Mouse (Mus musculus): ENCODE data around the gene C1ql4.
"Not testable (repeated sequence)": the region's sequence is repeated elsewhere in the genome, so short reads cannot be mapped to it uniquely, and the experiment has no call there.

The C1ql4 gene

GRCm38 (mm10) chr15:99097840-99098492 is 10.3 kb upstream of the C1ql4 start:
- no peak for DNase-seq

DNA sequence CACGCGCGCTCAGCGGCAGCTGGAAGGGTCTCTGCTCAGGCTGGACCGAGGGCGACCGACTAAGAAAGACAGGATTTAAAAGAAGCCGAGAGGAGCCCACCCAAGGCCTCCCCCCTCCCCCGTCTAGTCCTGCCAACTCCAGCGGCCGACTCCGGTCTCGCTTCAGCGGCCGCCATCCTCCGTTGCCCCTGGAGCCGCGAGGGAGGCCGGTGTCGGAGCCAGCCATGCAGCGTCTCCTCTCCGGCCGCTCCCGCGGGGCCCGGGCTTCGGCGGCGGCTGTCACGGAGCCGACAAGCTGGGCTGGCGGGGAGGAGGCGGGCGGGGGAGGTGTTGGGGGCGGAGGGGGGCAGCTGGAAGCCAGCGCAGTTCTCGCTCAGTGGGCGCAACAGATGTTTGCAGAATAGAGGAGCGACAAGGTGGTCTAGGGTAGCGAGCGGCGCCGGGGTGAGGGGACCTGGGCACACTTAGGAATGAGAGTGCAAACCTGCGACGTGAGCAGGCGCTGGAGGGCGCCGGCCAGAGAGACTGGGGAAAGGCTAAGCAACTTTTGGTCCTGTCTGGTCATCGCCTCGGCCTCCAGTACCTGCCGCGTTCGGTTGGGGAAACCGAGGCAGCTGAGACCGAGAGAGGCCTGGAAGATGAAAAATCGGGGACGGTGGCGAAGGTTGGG is 9.3 kb upstream of the C1ql4 start:
- no peak for DNase-seq

DNA sequence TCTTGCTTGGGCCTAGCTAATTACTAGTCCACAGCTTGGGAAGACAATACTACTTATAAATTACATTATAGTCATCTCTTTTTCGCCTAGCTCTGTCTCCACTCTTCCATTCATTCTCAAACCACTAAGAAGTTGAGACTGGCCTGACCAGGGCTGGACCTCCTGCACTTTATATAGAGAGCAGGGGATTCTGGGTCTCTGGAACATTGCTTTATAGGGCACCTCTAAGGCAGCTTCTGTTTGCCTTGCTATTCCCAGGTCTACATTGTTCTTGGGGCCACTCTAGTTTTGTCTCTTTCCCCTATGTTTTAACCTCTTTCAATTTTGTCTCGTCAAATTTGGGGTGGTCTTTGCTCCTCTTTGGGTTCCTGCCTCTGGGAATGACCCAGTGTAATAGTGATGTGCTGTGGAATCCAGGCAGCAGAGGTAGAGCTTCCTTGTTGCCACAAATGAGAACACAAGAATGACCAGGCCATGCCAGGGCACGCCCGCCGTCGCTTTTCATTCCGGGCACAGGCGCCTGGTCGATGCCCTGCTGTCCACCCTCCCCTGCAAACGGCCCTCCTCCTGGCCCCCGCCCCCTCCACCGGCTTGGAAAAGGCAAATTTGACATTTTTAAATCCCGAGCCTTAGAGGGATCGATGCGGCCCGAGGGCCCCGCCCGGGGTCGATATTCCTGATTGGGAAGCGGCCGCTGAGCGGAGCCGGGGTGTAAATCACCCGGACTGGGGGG is 8.6 kb upstream of the C1ql4 start:
- no peak for DNase-seq

DNA sequence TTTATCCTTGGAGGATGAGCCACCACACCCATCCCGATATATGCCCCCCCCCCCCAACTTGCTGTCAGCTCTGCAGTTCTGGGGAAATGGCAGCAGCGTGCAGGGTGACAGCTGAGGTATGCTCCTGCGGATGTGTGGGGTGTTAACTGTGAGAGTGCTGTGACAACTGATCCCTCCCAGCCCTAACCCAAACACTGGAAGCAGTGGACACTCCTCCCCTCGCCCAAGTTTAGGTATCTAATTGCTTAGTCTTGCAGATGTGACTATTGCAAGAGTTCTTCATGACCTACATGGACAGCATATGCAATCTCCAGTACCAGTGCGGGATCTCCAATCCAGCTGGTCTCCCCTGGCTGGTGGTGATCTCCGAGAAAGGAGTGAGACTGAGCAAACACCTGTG is 7.7 kb upstream of the C1ql4 start:
- no peak for DNase-seq

GRCm38 (mm10) chr15:99094631-99095270 is 7.1 kb upstream of the C1ql4 start:
- no peak for DNase-seq

DNA sequence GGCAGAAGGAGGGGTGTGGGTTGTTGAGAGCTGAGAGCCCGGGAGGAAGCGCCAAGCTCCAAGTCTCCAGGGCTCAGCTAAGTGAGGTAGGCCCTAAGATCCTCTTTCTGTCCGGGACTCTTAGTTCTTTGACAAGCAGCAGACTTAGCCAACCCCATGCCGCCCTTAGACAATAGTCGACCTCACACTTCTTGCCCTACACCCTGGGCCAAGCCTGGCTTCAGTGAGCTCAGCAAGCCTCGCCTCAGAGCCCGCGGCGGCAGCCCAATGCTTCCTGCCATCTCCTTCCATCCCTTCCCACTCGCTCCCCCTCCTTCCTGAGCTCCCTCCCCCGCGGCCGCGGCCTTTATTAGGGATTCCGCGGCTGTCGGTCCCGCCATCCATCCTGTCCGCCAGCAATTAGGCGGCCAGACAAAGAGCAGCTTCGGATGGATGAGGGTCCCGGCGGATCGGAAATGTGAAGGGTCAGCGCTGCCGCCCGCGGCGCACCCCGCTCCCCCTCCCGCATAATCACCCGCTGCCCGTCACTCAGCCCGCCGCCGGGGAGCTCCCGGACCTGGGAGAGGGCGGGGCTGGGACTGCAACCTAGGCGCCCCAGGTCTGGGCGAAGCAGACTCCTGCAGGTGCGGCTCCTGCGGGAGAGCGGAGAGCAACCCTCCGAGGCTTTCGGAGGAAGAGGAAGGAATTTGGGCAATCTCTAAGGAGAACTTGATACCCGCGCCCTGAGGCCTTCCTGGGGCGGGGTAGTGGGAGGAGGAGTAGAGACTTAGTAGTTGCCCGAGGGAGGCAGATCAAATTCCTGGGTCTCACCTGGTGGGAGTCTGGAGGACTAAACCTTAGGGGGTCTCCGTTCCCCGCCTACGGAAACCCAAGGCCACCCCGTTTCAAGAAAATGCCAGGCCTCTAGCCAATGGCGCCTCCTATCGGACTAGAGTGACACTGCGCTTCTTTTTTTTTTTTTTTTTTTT is 6.0 kb upstream of the C1ql4 start:
- DNase-seq: no peak

DNA sequence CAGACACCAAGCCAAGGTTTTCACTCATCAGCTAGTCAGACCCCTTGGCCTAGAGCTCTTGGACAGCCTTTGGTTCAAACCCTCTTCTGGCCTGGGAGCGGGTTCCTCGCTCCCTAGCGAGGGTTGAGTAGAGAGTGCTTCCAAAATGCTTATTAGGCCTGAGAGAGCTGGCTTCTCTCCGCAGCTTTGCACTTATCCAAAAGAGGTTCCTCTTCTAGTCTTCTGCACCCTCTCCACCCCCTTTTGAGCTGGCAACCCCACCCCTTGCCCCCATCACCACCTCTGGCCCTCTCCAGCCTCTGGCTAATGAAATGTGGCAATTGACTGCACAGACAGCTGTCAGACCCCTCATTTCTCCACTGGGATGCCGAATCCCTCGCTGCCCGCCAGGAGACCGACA is 5.3 kb upstream of the C1ql4 start, which contains the start of gene Dnajc22:
Gene Dnajc22, plus strand, starts transcription at position 301 of the 400 bp plus-strand sequence.
- DNase-seq: no peak

GRCm38 (mm10) chr15:99089069-99089468 is 1.5 kb upstream of the C1ql4 start:
- DNase-seq: no peak

GRCm38 (mm10) chr15:99088292-99088691 is 675 bp upstream of the C1ql4 start:
- DNase-seq: peak; percentile 40 to 47

DNA sequence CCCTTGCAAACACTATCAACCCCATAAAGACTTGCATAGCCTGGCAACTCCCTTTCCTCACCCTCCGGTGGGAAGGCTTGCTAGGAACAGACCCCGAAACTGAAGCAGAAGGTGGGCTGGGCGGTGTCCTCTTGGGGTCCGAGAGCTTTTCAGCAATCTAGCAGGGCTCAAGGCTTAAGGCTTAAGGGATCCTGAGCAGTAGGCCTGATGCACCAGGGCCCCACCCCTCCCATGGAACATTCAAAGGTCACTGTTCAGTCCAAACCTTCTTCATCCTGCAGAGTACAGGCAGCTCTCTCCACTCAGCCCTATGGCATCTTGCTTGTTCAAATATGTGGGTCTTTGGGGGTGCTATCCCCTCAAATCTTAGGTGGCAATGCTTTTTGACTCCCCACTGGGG is 1.6 kb downstream of the C1ql4 start:
- no peak for DNase-seq

GRCm38 (mm10) chr15:99084618-99085017 is 3.0 kb downstream of the C1ql4 start:
- DNase-seq: no peak

DNA sequence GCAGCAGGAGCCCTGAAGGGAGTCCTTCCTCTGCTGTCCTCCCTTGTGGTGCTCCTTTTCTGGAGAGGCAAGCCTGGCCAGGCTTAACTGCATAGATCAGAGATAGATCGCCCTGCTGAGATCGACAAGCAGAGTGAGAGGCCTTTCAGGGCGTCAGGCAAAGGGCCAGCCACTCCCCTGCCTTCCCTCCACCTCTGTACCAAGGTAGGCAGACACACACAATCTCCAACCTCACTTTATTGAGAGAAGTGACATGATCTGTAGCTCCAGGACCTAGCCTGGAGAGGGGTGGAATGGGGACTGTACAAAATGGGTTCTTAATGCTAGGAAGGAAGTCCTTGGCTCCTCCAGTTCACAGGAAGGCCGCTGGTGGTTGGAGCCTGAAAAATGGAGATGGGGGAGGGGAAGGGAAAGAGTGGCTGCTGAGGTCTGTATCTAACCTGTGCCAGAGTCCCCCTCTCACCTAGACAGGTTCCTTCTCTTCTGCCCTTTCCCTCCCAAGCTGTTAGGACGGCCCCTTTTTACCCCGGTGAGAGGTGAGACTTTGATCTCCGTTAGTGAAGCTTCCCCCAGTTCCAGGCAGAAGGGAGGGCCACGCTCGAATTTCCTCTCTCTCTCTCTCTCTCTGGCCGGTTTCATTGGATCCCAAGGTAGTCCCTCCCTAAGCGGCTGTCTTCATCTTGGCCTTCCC is 3.6 kb downstream of the C1ql4 start:
- DNase-seq: no peak

GRCm38 (mm10) chr15:99083258-99083657 is 4.4 kb downstream of the C1ql4 start:
- no peak for DNase-seq

DNA sequence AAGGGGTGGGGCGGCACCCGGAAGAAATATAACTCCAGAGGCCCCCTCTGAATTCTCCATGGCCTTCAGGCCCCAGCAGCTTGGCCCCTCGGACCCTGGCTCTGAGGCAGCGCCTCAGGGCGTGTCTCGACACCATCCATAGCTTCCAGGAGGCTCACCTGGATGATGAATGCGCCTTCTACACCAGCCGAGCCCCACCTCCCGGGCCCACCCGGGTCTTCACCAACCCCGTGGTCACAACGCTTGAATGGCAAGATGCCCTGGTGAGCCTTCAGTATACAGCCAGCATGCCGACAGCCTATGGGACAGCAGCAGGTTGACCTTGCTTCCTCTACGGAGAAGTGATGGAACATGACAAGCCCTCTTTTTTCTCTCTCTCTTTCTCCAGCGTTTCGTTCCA is 4.8 kb downstream of the C1ql4 start:
- no peak for DNase-seq

GRCm38 (mm10) chr15:99082322-99082721 is 5.3 kb downstream of the C1ql4 start:
- DNase-seq: no peak

DNA sequence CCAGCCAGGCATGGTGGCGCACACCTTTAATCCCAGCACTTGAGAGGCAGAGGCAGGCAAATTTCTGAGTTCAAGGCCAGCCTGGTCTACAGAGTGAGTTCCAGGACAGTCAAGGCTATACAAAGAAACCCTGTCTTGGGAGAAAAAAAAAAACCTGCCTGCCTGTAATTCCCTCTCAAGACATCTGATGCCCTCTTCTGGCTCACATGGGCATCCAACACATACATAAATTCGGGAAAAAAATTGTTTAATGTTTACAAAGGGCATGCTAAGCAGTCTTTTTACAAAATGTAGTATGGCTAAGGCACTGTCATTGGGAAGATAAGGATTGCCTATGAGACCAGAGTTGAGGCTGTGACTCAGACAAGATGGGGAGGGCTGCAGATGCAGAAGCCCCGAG is 7.8 kb downstream of the C1ql4 start:
- no peak for DNase-seq

GRCm38 (mm10) chr15:99078181-99078910 is 9.3 kb downstream of the C1ql4 start:
- DNase-seq: no peak

DNA sequence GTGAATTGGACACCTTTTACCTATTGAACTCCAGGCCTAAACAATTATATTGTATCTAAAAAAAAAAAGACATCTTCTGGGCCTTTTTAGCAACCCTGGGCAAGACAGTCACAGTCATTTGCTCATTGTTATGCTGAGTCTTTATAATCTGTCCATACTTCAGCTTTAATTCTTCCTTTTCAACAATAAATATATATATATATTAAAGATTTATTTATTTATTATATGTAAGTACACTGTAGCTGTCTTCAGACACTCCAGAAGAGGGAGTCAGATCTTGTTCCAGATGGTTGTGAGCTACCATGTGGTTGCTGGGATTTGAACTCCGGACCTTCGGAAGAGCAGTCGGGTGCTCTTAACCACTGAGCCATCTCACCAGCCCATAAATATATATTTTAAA is 11.6 kb downstream of the C1ql4 start:
- DNase-seq: not testable (repeated sequence)

DNA sequence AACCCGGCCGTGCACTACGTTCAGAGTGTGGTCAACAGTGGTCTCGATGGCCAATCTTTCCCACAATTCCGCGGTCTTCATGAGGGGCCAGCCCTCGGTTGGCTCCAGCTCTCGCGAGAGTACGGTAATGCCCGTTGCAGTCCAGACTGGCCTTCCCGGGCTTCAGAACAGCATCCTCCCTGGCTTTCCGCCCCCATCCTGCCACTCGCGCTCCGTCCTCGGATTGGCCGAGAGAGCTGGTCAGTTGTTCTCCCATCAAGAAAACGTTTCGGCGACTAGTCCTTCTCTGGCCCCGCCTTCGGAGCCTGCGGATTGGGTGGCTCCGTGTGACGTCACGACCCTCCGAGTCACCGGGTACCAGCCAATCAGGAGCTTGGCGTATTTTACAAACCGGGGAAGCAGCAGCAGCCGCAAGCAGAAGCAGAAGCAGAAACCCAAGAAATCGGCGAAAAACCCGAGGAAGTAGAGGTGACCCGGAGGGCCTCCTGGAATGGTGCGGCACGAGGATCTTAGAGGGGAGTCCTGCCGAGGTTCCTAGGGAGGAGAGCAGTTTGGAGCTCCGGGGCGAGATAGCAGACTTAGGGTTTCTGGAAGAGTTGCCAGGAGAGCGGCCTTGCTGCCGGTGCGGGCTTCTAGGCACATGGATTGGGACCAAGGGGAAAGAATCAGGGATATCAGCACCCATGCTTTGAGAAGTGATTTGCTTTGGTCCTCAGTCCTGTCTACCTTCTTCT is 12.8 kb downstream of the C1ql4 start:
- peak; percentile 90 to 91 for DNase-seq

DNA sequence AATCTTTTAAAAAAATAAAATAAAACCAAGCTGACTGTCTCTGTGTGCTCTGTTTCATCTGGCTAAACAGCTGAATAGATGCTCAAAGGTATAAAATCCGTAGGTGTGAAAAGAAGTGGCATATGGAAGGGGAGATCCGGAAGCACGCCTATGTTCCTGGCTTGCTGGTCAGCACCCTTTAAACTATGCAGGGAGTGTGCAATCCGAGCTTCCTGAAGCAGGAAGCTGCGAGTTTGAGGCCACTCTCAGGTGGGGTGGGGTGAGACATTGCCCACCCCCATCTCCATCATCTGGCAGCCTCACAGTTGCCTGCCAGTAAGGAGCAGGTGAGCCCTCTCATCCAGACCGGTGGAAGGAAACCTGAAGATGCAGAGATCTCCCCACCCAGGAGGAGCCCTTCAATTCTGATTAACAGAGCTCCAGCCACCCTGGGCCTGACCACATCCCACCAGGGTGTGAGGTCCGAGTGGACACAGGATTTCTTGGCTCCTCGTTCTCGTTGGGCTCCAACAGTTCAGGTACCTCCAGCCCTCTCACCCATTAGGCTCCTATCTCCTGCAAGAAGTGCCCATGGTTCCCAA is 13.5 kb downstream of the C1ql4 start, which contains the start of gene Troap:
Gene Troap, plus strand, starts transcription at position 557 of the 581 bp plus-strand sequence.
- DNase-seq: no peak
